Mouse (Mus musculus) lung, adult 2 months (tissue): ENCODE data around the gene Rdh19. TPM values are rescaled to one million over a fixed set of nuclear protein-coding genes. Genes with fewer than 3 reads are reported as not detected.
"Not testable (repeated sequence)": the region's sequence is repeated elsewhere in the genome, so short reads cannot be mapped to it uniquely, and the experiment has no call there.

Source experiments
- DNase-seq: peaks from one replicate; pipeline ENCODE4 v3.0.0; 2022
- H3K4me1 ChIP-seq: fragments of 200-500 bp; 2 replicates; pipeline ENCODE4 v1.6.1; 2011; ENCODE audit warnings: low read length; ENCODE audit not compliant: control insufficient read depth, insufficient read depth
- H3K4me3 ChIP-seq: fragments of 200-500 bp; replicated peaks from 2 replicates; pipeline ENCODE3; 2011; ENCODE audit warnings: low read depth, mild to moderate bottlenecking, control low read depth, low read length; ENCODE audit errors: extremely low read depth
- CTCF ChIP-seq: fragments of 200-500 bp; IDR thresholded peaks from 2 replicates; pipeline ENCODE4 v1.5.1; 2011; ENCODE audit warnings: mild to moderate bottlenecking, low read length, control low read depth; ENCODE audit not compliant: insufficient read depth
- POLR2A ChIP-seq: fragments of 200-500 bp; IDR thresholded peaks from 2 replicates; pipeline ENCODE4 v1.6.1; 2011; ENCODE audit warnings: low read depth, mild to moderate bottlenecking, control low read depth, low read length, borderline replicate concordance; ENCODE audit errors: extremely low read depth
- WGBS: fragments of 180-500 bp; shearing (Covaris S2); methylation state at CpG from one replicate; pipeline ENCODE4 v1.1.7; 2018; 5-methylcytosine and 5-hydroxymethylcytosine counted together
- polyA plus RNA-seq: library from polyadenylated mRNA; depleted of rRNA; stranded (reverse); fragments of >200 nt; gene quantifications from 2 replicates; pipeline ENCODE4 v1.2.3, GENCODE M21; 2012; rRNA removed

Gene Rdh19
- not detected in 2 replicates for polyA plus RNA-seq

DNA sequence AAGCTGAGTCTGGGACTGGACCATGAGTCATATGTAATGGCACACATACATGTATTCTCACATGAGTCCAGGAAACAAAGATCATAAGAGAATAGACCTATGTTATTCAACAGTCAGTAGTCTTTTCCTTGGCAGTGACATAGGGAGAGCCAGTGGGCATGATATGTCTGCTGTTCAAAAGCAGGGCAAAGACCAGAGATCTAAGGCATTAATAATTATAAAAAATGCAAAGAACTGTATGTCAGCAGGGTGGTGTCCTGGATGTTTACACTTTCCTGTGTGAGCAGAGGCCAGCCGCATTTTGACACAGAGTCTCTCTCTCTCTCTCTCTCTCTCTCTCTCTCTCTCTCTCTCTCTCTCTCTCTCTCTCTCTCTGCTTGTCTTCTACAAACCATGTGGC lies at the start of gene Rdh19:
Gene Rdh19, plus strand, starts transcription at position 301 of the 400 bp plus-strand sequence.
- Histone ChIP-seq H3K4me3 (no peak within 1 kb of the TSS), H3K4me1 (no peaks in the 10 kb centered on the region)
- no peak for DNase-seq
- WGBS = 27% methylated on average over 1 of the region's 1 CpGs
- no peak for TF ChIP-seq POLR2A
- TF ChIP-seq CTCF = no peak

DNA sequence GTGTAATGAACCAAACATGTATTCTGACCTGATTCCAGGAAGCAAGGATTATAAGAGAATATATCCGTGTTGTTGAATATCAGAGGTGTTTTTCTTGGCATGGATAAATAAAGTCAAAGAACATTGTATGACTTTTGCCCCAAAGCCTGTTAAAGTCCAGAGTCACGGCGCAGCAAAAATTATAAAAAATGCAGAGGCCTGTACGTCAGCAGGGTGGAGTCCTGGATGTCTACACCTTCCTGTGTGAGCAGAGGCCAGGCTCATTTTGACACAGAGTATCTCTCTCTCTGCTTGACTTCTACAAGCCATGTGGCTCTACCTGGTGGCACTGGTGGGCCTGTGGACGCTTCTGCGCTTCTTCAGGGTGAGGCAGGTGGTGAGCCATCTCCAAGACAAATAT lies 48.8 kb upstream of the Rdh19 start, which contains the start of gene Rdh16:
Gene Rdh16, plus strand, starts transcription at position 262 of the 400 bp plus-strand sequence.
- no peak within 1 kb of the TSS for H3K4me3 ChIP-seq
- WGBS = 85% methylated on average over 6 of the region's 6 CpGs
- no peak for DNase-seq
- H3K4me1 ChIP-seq = no peaks in the 10 kb centered on the region
- TF ChIP-seq POLR2A (no peak), CTCF (no peak)

DNA sequence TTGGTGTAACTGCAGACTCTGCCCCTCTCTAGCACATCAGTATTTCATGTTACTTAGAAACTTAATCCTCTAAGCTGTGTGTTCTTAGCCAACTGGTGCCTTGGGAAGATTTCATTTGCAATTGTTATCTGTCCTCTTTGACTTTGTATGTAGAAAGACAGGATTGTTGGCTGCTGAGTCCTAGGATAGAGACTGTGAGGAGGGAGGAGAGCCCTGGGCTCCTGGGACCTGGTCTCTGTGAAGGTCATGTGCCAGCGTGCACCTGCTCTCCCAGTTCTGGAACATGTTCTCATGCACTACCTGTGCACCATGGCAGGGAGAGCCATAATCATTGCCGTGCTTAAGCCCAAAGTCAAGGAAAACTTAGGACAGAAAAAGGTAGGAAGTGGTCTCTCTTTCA lies 48.1 kb upstream of the Rdh19 start:
- DNase-seq = no peak
- H3K4me3 ChIP-seq = no peak overlapping the region
- WGBS = 78% methylated on average over 2 of the region's 2 CpGs
- H3K4me1 ChIP-seq = no peaks in the 10 kb centered on the region
- TF ChIP-seq POLR2A (no peak), CTCF (no peak)

DNA sequence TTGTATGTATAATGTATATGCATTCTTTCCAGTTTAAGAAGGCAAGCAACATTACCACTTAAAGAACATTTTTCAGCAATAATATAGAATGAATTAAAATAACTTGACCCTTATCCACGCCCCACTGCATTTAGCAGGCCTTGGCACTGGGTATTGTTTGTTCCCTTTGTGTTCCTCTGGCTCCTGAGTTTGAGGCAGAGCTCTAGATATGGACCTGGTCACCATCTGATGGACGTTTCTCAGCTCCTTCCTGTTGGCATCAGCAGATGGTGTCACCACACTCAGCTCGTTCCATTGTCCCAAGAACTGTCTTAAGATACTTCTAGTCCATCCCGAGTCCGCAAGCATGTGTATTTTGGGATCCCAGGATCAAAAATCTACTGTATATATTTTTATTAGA lies 47.5 kb upstream of the Rdh19 start:
- no peak for DNase-seq
- Histone ChIP-seq H3K4me1 (no peaks in the 10 kb centered on the region), H3K4me3 (no peak overlapping the region)
- TF ChIP-seq CTCF (no peak), POLR2A (no peak)
- 60% methylated on average over 5 of the region's 5 CpGs for WGBS

DNA sequence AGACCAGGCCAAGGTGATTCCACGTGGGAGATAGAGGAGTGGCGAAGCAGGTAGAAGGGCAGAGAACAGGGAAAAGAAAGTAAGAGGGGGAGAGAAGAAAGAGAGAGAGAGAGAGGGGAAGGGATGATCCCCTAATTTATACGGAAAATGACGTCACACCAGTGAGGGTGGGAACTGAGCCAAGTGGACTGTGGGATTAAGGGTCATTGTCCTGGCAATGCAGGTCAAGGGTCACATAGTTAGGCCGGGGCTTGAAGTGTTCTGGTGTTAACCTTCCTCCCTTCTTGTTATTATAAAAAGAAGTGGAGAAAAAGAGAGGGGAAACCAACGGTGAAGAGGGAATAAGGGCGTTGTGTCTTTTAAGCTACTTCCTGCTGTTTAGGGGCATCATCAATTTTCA lies 45.3 kb upstream of the Rdh19 start:
- TF ChIP-seq POLR2A (no peak), CTCF (no peak)
- H3K4me3 ChIP-seq = no peak overlapping the region
- WGBS = 63% methylated on average over 7 of the region's 7 CpGs
- no peak for DNase-seq
- no peaks in the 10 kb centered on the region for H3K4me1 ChIP-seq

DNA sequence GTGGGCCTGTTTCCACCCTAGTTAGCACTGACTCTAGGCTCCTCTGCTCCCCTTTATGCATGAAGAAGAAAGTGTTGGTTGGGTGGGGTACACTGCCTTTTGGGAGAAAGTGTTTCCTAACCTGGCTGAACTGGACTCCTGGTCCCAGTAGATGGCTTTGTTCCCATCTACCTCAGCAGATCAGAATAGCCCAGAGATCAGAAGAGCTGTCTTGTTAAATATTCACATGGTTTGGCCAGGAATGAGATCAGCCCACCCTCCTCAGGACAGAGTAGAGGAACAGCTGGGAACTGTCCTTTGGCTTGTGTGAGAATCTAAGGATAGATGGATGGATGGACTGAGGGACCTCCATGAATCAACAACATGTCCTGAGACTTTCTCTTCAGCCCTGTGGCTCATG lies 33.8 kb upstream of the Rdh19 start:
- TF ChIP-seq POLR2A (no peak), CTCF (no peak)
- no peak overlapping the region for H3K4me3 ChIP-seq
- no peaks in the 10 kb centered on the region for H3K4me1 ChIP-seq
- no peak for DNase-seq

DNA sequence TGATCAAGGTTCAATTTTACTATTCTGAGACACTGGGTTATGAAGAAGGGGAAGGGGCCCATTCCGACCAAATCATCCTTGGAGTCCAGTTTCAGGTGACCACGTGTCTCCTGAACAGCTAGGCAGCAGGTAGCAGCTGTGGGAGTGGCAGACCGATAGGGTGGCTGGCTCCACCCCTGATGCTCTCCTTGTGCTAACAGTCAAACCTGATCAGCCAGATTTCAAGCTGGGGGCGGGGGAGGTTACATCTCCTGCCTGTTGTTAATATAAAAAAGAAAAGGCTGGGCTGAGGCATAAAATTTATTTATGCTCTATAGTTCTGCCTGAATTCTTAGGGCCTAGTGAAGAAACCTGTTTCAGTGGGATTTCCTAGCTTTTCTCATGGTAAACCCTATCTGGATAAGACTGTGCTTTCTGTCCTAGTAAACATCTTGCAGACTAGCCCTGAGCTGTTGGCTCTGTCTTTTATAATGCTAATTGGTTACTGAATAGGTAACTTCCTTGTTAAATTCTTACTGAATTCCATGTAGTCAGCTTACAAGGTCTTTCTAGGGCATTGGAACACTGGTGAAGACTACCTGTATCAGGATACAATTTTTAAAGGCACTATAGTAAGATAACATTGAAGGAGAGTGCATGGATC lies 32.3 kb upstream of the Rdh19 start:
- H3K4me3 ChIP-seq, DNase-seq, H3K4me1 ChIP-seq: not testable (repeated sequence)
- WGBS = 68% methylated on average over 4 of the region's 4 CpGs

DNA sequence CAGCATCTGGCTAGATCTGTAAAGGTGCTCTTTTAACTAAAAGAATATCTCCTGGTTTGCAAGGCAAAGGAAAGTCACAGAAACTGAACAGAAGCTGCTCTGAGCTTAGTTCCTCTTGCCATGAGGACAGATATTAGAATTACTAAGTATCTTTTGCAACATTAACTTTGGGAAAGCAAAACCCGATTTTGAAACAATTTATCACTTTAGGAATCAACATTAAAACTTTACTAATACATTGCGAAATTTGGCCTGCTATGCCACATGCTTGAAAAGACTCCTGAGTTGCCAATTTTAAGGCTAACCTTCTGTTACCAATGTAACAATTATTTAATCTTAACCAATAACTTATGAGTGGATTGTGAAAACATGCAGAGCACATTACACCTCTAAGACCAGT lies 27.9 kb upstream of the Rdh19 start:
- not testable (repeated sequence) for H3K4me3 ChIP-seq, H3K4me1 ChIP-seq, DNase-seq
- 77% methylated on average over 2 of the region's 2 CpGs for WGBS

DNA sequence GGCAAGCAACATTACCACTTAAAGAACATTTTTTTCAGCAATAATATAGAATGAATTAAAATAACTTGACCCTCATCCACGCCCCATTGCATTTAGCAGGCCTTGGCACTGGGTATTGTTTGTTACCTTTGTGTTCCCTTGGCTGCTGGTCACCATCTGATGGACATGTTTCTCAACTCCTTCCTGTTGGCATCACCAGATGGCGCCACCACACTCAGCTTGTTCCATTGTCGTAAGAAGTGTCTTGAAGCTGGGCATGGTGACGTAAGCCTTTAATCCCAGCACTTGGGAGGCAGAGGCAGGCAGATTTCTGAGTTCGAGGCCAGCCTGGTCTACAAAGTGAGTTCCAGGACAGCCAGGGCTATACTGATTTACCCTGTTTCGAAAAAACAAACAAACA lies 24.3 kb upstream of the Rdh19 start:
- Histone ChIP-seq H3K4me1 (no peaks in the 10 kb centered on the region; the same call in 1 of the 2 replicates), H3K4me3 (no peak overlapping the region)
- TF ChIP-seq CTCF (peak; percentile 43), POLR2A (no peak)
- no peak for DNase-seq
- WGBS = 66% methylated on average over 6 of the region's 6 CpGs

DNA sequence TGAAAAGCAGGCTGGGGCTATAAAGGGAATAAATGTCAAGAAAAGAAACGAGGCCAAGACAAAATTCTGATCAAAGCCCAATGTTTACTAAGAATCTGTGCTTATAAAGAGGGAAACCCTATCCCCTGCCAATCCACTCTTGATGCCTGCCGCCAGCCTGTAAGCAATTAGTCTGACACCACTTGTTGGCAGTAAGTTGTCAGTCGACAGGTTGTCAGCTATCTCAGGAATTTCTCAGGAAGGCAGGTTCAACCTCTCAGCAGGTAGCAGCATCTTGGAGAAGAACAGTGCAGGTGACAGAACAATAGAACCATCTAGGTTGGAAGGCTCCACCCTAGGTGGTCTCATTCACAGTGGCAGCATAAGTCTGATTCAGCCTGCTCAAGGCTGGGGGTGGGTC lies 20.6 kb upstream of the Rdh19 start:
- Histone ChIP-seq H3K4me3 (no peak overlapping the region), H3K4me1 (no peaks in the 10 kb centered on the region; the same call in 1 of the 2 replicates)
- WGBS = 74% methylated on average over 3 of the region's 3 CpGs
- TF ChIP-seq POLR2A = no peak
- TF ChIP-seq CTCF = no peak
- DNase-seq = no peak

DNA sequence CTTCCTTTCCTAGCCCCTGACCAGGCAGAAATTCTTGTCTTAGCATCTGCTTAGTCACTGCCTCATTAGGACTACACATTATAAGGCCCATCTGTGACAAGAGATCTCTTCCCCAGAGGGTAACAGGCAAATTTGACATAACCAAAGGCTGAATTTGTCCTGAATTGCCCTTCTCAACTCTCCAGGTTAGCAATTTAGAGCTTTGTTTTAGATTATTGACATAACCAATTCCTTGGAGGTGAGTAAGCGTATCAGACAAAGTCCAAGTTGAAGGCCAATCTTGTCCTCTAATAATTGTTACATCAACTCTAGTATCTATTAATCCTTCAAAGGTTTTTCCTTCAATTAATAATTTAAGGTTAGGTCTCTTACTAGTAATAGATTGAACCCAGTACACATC lies 15.5 kb upstream of the Rdh19 start:
- WGBS = 90% methylated on average over 1 of the region's 1 CpGs
- H3K4me1 ChIP-seq, H3K4me3 ChIP-seq, DNase-seq: not testable (repeated sequence)
